Mouse (Mus musculus) sigmoid colon, adult 10 weeks (tissue): ENCODE data around the gene Orc5. TPM values are rescaled to one million over a fixed set of nuclear protein-coding genes. Genes with fewer than 3 reads are reported as not detected.

Experiments
- polyA plus RNA-seq: library from polyadenylated mRNA; stranded (reverse); fragments of 350-450 nt; fragmentation: Illumina TruSeq; extraction: RNeasy Lipid Tissue Mini Kit (QIAGEN cat#74804); gene quantifications from one replicate; pipeline ENCODE4 v1.2.3, GENCODE M21; 2014; ENCODE audit warnings: low read depth, low replicate concordance

Gene Orc5
- polyA plus RNA-seq, result 62.7 TPM

GRCm38 (mm10) chr5:22550033-22550551 lies at the start of gene Orc5:
Gene Orc5 (minus strand): TSS chr5:22550429.

Other genes starting within 250 kb of the Orc5 start
- gene Reln, start 205.7 kb downstream of the Orc5 start, polyA plus RNA-seq, result 26.1 TPM
- not detected for gene Lhfpl3, start 195.6 kb upstream of the Orc5 start, polyA plus RNA-seq